Mouse (Mus musculus) mammary gland, adult 2 months (tissue): Measurements from ENCODE around the gene Unc93a. TPM values are rescaled to one million over a fixed set of nuclear protein-coding genes. Genes with fewer than 3 reads are reported as not detected.

Experiments
- polyA plus RNA-seq: library from polyadenylated mRNA; depleted of rRNA; stranded (reverse); fragments of >200 nt; gene quantifications from 2 replicates; pipeline ENCODE4 v1.2.3, GENCODE M21; 2012; ENCODE audit warnings: low replicate concordance; rRNA removed

Gene Unc93a
- 0.10 TPM in 1 of 2 replicates, not detected in the other for polyA plus RNA-seq

GRCm38 (mm10) chr17:13131710-13132109 is at the start of gene Unc93a:
Unc93a (minus strand) TSS chr17:13131810.

GRCm38 (mm10) chr17:13060804-13061203 is 70.8 kb downstream of the Unc93a start, which contains the start of gene Tcp10b:
Tcp10b (plus strand) TSS chr17:13061104.

Other genes with a start within 250 kb of the Unc93a start
- gene Pnldc1, start 221.6 kb downstream of the Unc93a start, polyA plus RNA-seq, result 5.4 and 9.0 TPM in 2 replicates
- gene Tcp1, start 216.1 kb downstream of the Unc93a start, polyA plus RNA-seq, result 33.7 and 62.6 TPM in 2 replicates
- gene Mrpl18, start 215.5 kb downstream of the Unc93a start, polyA plus RNA-seq, result 21.4 and 30.4 TPM in 2 replicates
- gene Acat3, start 191.2 kb downstream of the Unc93a start, polyA plus RNA-seq, result 0.80 and 1.0 TPM in 2 replicates
- gene Acat2, start 171.1 kb downstream of the Unc93a start, polyA plus RNA-seq, result 34.6 and 51.4 TPM in 2 replicates
- gene Wtap, start 137.6 kb downstream of the Unc93a start, polyA plus RNA-seq, result 11.8 and 17.5 TPM in 2 replicates
- 428 and 898 TPM in 2 replicates for gene Sod2, start 125.0 kb downstream of the Unc93a start, polyA plus RNA-seq
- gene Gpr31b, start 79.5 kb downstream of the Unc93a start, polyA plus RNA-seq, result 0.17 and 0.27 TPM in 2 replicates
- 0.08 and 0.10 TPM in 2 replicates for gene Tcp10b, start 70.7 kb downstream of the Unc93a start, polyA plus RNA-seq
- not detected in 2 replicates for gene Smok2a, start 89.4 kb upstream of the Unc93a start, polyA plus RNA-seq
- not detected in 2 replicates for gene Smok2b, start 98.4 kb upstream of the Unc93a start, polyA plus RNA-seq
- not detected in 2 replicates for gene Tcp10c, start 222.8 kb upstream of the Unc93a start, polyA plus RNA-seq